Mouse (Mus musculus): ENCODE measurements around the gene Pick1. TPM values are rescaled to one million over a fixed set of nuclear protein-coding genes. Genes with fewer than 3 reads are reported as not detected.

The Pick1 gene
- polyA plus RNA-seq, 1 experiment from 2014 or later, result 47.7 TPM

GRCm38 (mm10) chr15:79283371-79283770 is 54.4 kb downstream of the Pick1 start:
- no peaks in the 10 kb centered on the region for H3K9me3 ChIP-seq (ENCODE audit: control insufficient read depth, low read length)
- no peak overlapping the region for H3K27ac ChIP-seq (replicated peaks; ENCODE audit: low read depth, low read length)
- H3K4me1 ChIP-seq (ENCODE audit: control insufficient read depth, insufficient read depth, low read length), result no peaks in the 10 kb centered on the region
- no peak overlapping the region for H3K9ac ChIP-seq (replicated peaks; ENCODE audit: low read length)
- peaks cover 16% of the 10 kb centered on the region; the same call in 1 of the 2 replicates for H3K36me3 ChIP-seq (ENCODE audit: control insufficient read depth, insufficient read depth, low read length)
- no peak overlapping the region for H3K4me3 ChIP-seq (replicated peaks; ENCODE audit: low read depth, low read length)
- no peaks in the 10 kb centered on the region for H3K27me3 ChIP-seq (ENCODE audit: control insufficient read depth, insufficient read depth, low read length)
- no peak overlapping the region for H3K4me2 ChIP-seq (ENCODE audit: low read length)
- ATAC-seq (ENCODE audit: low FRiP score, low TSS enrichment), result no peak
- WGBS, result 84% methylated on average over 4 of the region's 4 CpGs
- no peak for DNase-seq

GRCm38 (mm10) chr15:79285399-79285798 is 56.4 kb downstream of the Pick1 start, which contains the start of gene Baiap2l2:
Baiap2l2 (minus strand) TSS chr15:79285537.
- Histone ChIP-seq H3K4me2 (ENCODE audit: low read length) (no peak within 1 kb of the TSS), H3K27ac (replicated peaks; ENCODE audit: low read depth, low read length) (no peak within 1 kb of the TSS), H3K9me3 (ENCODE audit: control insufficient read depth, low read length) (no peaks in the 10 kb centered on the region), H3K4me3 (replicated peaks; ENCODE audit: low read depth, low read length) (no peak within 1 kb of the TSS), H3K27me3 (ENCODE audit: control insufficient read depth, insufficient read depth, low read length) (no peaks in the 10 kb centered on the region), H3K9ac (replicated peaks; ENCODE audit: low read length) (no peak within 1 kb of the TSS), H3K36me3 (ENCODE audit: control insufficient read depth, insufficient read depth, low read length) (peaks cover 16% of the 10 kb centered on the region; the same call in 1 of the 2 replicates), H3K4me1 (ENCODE audit: control insufficient read depth, insufficient read depth, low read length) (no peaks in the 10 kb centered on the region)
- no peak for DNase-seq
- ATAC-seq (ENCODE audit: low FRiP score, low TSS enrichment), result no peak
- WGBS, result 68% methylated on average over 10 of the region's 10 CpGs

GRCm38 (mm10) chr15:79286141-79286540 is 57.2 kb downstream of the Pick1 start:
- no peak for ATAC-seq (ENCODE audit: low FRiP score, low TSS enrichment)
- DNase-seq, result no peak
- Histone ChIP-seq H3K4me1 (ENCODE audit: control insufficient read depth, insufficient read depth, low read length) (no peaks in the 10 kb centered on the region), H3K4me3 (replicated peaks; ENCODE audit: low read depth, low read length) (no peak overlapping the region), H3K27ac (replicated peaks; ENCODE audit: low read depth, low read length) (no peak overlapping the region), H3K4me2 (ENCODE audit: low read length) (no peak overlapping the region), H3K9me3 (ENCODE audit: control insufficient read depth, low read length) (no peaks in the 10 kb centered on the region), H3K27me3 (ENCODE audit: control insufficient read depth, insufficient read depth, low read length) (no peaks in the 10 kb centered on the region), H3K36me3 (ENCODE audit: control insufficient read depth, insufficient read depth, low read length) (peaks cover 16% of the 10 kb centered on the region; the same call in 1 of the 2 replicates), H3K9ac (replicated peaks; ENCODE audit: low read length) (no peak overlapping the region)
- 87% methylated on average over 7 of the region's 7 CpGs for WGBS

GRCm38 (mm10) chr15:79287091-79287490 is 58.1 kb downstream of the Pick1 start:
- H3K9me3 ChIP-seq (ENCODE audit: control insufficient read depth, low read length), result no peaks in the 10 kb centered on the region
- 93% methylated on average over 7 of the region's 7 CpGs for WGBS
- H3K4me3 ChIP-seq (replicated peaks; ENCODE audit: low read depth, low read length), result no peak overlapping the region
- no peaks in the 10 kb centered on the region for H3K27me3 ChIP-seq (ENCODE audit: control insufficient read depth, insufficient read depth, low read length)
- H3K4me1 ChIP-seq (ENCODE audit: control insufficient read depth, insufficient read depth, low read length), result no peaks in the 10 kb centered on the region
- H3K4me2 ChIP-seq (ENCODE audit: low read length), result no peak overlapping the region
- H3K9ac ChIP-seq (replicated peaks; ENCODE audit: low read length), result no peak overlapping the region
- H3K36me3 ChIP-seq (ENCODE audit: control insufficient read depth, insufficient read depth, low read length), result peaks cover 16% of the 10 kb centered on the region; the same call in 1 of the 2 replicates
- DNase-seq, result no peak
- no peak overlapping the region for H3K27ac ChIP-seq (replicated peaks; ENCODE audit: low read depth, low read length)
- no peak for ATAC-seq (ENCODE audit: low FRiP score, low TSS enrichment)

- Histone ChIP-seq H3K36me3 (ENCODE audit: control insufficient read depth, insufficient read depth, low read length) (peaks cover 16% of the 10 kb centered on the region; the same call in 1 of the 2 replicates), H3K27me3 (ENCODE audit: control insufficient read depth, insufficient read depth, low read length) (no peaks in the 10 kb centered on the region), H3K27ac (replicated peaks; ENCODE audit: low read depth, low read length) (no peak overlapping the region), H3K9me3 (ENCODE audit: control insufficient read depth, low read length) (no peaks in the 10 kb centered on the region), H3K4me2 (ENCODE audit: low read length) (no peak overlapping the region), H3K4me3 (replicated peaks; ENCODE audit: low read depth, low read length) (no peak overlapping the region), H3K4me1 (ENCODE audit: control insufficient read depth, insufficient read depth, low read length) (no peaks in the 10 kb centered on the region), H3K9ac (replicated peaks; ENCODE audit: low read length) (no peak overlapping the region)
- no peak for DNase-seq
- WGBS, result 86% methylated on average over 3 of the region's 3 CpGs
- no peak for ATAC-seq (ENCODE audit: low FRiP score, low TSS enrichment)
These were observed 59.4 kb downstream of the Pick1 start for GRCm38 (mm10) chr15:79288387-79288786.

GRCm38 (mm10) chr15:79289441-79289840 is 60.5 kb downstream of the Pick1 start:
- Histone ChIP-seq H3K27me3 (ENCODE audit: control insufficient read depth, insufficient read depth, low read length) (no peaks in the 10 kb centered on the region), H3K36me3 (ENCODE audit: control insufficient read depth, insufficient read depth, low read length) (peaks cover 16% of the 10 kb centered on the region; the same call in 1 of the 2 replicates), H3K4me2 (ENCODE audit: low read length) (no peak overlapping the region), H3K4me1 (ENCODE audit: control insufficient read depth, insufficient read depth, low read length) (no peaks in the 10 kb centered on the region), H3K27ac (replicated peaks; ENCODE audit: low read depth, low read length) (no peak overlapping the region), H3K9ac (replicated peaks; ENCODE audit: low read length) (no peak overlapping the region), H3K4me3 (replicated peaks; ENCODE audit: low read depth, low read length) (no peak overlapping the region), H3K9me3 (ENCODE audit: control insufficient read depth, low read length) (no peaks in the 10 kb centered on the region)
- no peak for ATAC-seq (ENCODE audit: low FRiP score, low TSS enrichment)
- DNase-seq, result no peak
- WGBS, result 91% methylated on average over 12 of the region's 12 CpGs

- Histone ChIP-seq H3K27ac (replicated peaks; ENCODE audit: low read depth, low read length) (no peak overlapping the region), H3K4me3 (replicated peaks; ENCODE audit: low read depth, low read length) (no peak overlapping the region), H3K4me1 (ENCODE audit: control insufficient read depth, insufficient read depth, low read length) (no peaks in the 10 kb centered on the region), H3K36me3 (ENCODE audit: control insufficient read depth, insufficient read depth, low read length) (peaks cover 16% of the 10 kb centered on the region; the same call in 1 of the 2 replicates), H3K4me2 (ENCODE audit: low read length) (no peak overlapping the region), H3K27me3 (ENCODE audit: control insufficient read depth, insufficient read depth, low read length) (no peaks in the 10 kb centered on the region), H3K9ac (replicated peaks; ENCODE audit: low read length) (no peak overlapping the region), H3K9me3 (ENCODE audit: control insufficient read depth, low read length) (no peaks in the 10 kb centered on the region)
- DNase-seq (no peak), ATAC-seq (ENCODE audit: low FRiP score, low TSS enrichment) (no peak)
- WGBS, result 81% methylated on average over 3 of the region's 3 CpGs
These were observed 61.4 kb downstream of the Pick1 start for GRCm38 (mm10) chr15:79290340-79290739.

GRCm38 (mm10) chr15:79292779-79293178 is 63.8 kb downstream of the Pick1 start:
- DNase-seq, result no peak
- ATAC-seq (ENCODE audit: low FRiP score, low TSS enrichment), result no peak
- WGBS, result 90% methylated on average over 9 of the region's 9 CpGs
- no peak overlapping the region for H3K27ac ChIP-seq (replicated peaks; ENCODE audit: low read depth, low read length)
- no peaks in the 10 kb centered on the region for H3K9me3 ChIP-seq (ENCODE audit: control insufficient read depth, low read length)
- H3K36me3 ChIP-seq (ENCODE audit: control insufficient read depth, insufficient read depth, low read length), result no peaks in the 10 kb centered on the region
- no peaks in the 10 kb centered on the region for H3K27me3 ChIP-seq (ENCODE audit: control insufficient read depth, insufficient read depth, low read length)
- H3K9ac ChIP-seq (replicated peaks; ENCODE audit: low read length), result no peak overlapping the region
- no peak overlapping the region for H3K4me2 ChIP-seq (ENCODE audit: low read length)
- H3K4me1 ChIP-seq (ENCODE audit: control insufficient read depth, insufficient read depth, low read length), result no peaks in the 10 kb centered on the region
- H3K4me3 ChIP-seq (replicated peaks; ENCODE audit: low read depth, low read length), result no peak overlapping the region

GRCm38 (mm10) chr15:79298553-79298952 is 69.6 kb downstream of the Pick1 start:
- no peak overlapping the region for H3K9ac ChIP-seq (replicated peaks; ENCODE audit: low read length)
- no peak for DNase-seq
- no peaks in the 10 kb centered on the region for H3K4me1 ChIP-seq (ENCODE audit: control insufficient read depth, insufficient read depth, low read length)
- H3K9me3 ChIP-seq (ENCODE audit: control insufficient read depth, low read length), result no peaks in the 10 kb centered on the region
- no peaks in the 10 kb centered on the region for H3K27me3 ChIP-seq (ENCODE audit: control insufficient read depth, insufficient read depth, low read length)
- no peak overlapping the region for H3K4me3 ChIP-seq (replicated peaks; ENCODE audit: low read depth, low read length)
- no peak for ATAC-seq (ENCODE audit: low FRiP score, low TSS enrichment)
- 0 out of 2 replicates have a peak, but pooled peaks cover 7% of the 10 kb centered on the region for H3K36me3 ChIP-seq (ENCODE audit: control insufficient read depth, insufficient read depth, low read length)
- no peak overlapping the region for H3K27ac ChIP-seq (replicated peaks; ENCODE audit: low read depth, low read length)
- 89% methylated on average over 6 of the region's 6 CpGs for WGBS
- no peak overlapping the region for H3K4me2 ChIP-seq (ENCODE audit: low read length)
